Mouse (Mus musculus) regulatory T cell (primary cell): ENCODE measurements around the gene Smim13.

Experiments
- in situ Hi-C: fragments of 300-600 bp; cut with MboI, MseI; formaldehyde crosslinking; loops from one replicate; pipeline ENCODE4 v1.15.1; 2025; ENCODE audit warnings: high pct_unique_total_duplicates

Smim13 gene

GRCm38 (mm10) chr13:41286285-41286684, 36.6 kb downstream of the Smim13 start:
- in situ Hi-C loops = loop anchor here (25.0 kb wide), 1 partner anchor 1026 kb away; the partner anchor contains the start of gene Edn1

DNA sequence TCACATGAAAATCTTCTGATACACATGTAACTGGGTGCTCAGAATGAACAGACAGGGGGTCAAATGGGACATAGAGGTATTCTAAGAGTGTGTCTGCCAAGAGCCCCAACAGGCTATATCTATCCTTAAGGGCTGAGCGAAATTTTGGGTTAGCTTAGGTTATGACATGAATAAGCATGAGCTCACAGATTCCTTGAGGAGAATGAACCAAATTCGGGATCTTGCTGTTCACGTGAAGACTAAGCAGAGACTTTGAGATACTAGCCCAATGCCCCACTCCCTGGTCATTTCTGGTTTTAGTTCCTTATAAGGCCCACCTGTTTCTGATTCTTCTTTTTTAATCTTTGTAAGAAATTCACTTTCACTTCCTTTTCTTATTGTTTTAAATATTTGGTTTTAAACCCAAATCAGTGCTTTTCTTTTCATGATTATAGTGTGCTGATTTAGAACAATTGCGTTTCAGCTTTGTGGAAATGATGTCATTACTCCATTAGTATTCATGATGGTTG, 41.9 kb downstream of the Smim13 start:
- in situ Hi-C loops = loop anchor here (25.0 kb wide), 1 partner anchor 1021 kb away; the partner anchor contains the start of gene Edn1

DNA sequence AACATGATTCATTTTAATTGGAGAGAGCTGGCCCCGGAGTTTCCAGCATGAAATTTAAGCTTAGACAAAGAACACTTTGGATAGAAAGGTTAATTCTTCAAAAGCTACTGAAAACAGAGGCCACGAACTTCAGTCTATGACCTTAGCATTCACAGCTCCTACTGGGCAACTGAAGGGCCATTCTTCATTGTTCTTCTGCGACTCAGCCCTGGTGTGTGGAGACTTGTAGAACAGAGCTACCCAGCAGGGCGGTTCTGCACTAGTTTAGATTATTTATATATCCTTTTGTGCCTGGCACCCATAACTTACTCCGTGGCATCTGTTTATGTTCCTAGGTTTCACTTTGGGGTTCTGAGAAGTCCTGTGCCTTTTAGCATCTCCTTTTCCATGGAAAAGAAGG, 44.0 kb downstream of the Smim13 start:
- in situ Hi-C loops = loop anchor here (25.0 kb wide), 1 partner anchor 1019 kb away; the partner anchor contains the start of gene Edn1

- in situ Hi-C loops = loop anchor here (25.0 kb wide), 1 partner anchor 1016 kb away; the partner anchor contains the start of gene Edn1
Observed at GRCm38 (mm10) chr13:41295886-41296285, 46.2 kb downstream of the Smim13 start.

DNA sequence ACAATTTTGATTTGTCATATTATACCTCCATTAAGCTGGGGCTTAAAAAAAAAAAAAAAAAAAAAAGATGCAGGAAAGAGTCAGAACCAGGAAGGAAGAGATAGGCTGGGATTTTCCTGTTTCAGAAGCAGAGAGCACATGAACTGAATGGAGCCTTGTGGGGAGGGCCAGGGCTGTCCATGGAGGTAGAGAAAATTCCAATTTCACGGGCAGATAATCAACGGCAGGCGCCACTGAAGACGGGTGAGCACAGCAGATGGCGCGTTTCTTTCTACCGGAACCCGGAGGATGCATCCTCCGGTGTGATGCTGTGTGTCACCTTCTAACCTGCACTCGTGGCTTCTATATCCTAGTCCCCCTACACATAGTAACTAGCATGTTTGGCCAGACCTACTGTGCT, 46.8 kb downstream of the Smim13 start:
- in situ Hi-C loops = loop anchor here (25.0 kb wide), 1 partner anchor 1016 kb away; the partner anchor contains the start of gene Edn1

DNA sequence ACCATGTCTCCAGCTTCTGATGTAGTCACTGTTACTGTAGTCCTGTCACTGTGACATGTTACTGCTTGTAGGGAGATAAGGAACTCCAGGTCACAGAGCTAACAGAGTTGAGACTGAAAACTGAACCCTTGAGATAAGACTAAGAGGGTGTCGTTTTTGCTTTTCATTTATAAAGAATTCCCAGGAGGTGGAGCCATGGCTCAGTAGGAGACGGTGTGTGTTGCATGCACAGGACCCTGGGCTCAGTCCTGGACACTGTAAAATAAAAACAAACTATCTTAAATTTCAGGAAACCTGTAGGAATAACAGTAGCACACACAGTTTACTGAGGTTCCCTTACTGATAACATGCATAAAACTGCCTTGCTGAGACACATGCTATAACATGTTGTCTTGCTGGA, 48.9 kb downstream of the Smim13 start:
- in situ Hi-C loops = loop anchor here (25.0 kb wide), 1 partner anchor 1014 kb away; the partner anchor contains the start of gene Edn1

DNA sequence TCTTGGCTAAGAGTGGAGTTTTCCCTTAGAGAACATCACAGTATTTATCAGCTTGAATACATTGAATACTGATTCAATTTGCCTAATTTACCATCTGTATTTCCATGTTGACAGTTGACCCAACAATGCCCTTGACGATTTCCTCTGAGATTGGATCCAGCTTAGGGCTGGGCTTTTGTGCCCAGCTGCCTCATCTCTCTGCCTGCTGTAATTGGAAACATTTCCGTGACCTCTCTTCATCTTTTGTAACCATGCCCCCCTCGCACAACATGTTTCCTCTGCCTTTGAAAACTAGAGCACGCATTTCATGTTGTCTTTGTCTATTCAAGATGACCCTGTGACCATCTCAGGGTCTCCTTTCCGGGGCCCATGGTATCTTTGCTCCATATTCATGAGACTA, 49.4 kb downstream of the Smim13 start:
- in situ Hi-C loops = loop anchor here (25.0 kb wide), 1 partner anchor 1013 kb away; the partner anchor contains the start of gene Edn1

GRCm38 (mm10) chr13:41300037-41300436, 50.4 kb downstream of the Smim13 start:
- in situ Hi-C loops = loop anchor here (5.0 kb wide), 2 partner anchors 272 to 332 kb away; no protein-coding TSS in a partner anchor

DNA sequence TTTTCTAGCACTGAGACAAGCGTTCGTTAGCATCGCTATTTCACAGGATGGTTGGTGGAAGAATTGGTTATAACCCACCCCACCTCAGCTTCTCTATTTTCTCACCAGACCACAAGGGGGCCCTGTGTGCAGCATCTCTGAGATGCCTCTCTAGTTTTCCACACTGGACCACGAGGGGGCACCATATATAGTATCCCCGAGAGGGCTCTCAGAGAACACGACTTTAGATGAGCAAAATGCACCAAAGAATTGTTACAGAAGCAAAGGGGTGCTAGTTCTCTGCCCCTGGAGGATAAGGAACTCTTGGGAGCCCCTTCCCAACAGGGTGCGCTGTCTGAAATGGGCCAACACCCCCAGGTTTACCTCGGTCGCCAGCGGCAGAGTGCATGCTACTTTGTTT, 53.1 kb downstream of the Smim13 start:
- in situ Hi-C loops = loop anchor here (5.0 kb wide), 2 partner anchors 270 to 330 kb away; no protein-coding TSS in a partner anchor

DNA sequence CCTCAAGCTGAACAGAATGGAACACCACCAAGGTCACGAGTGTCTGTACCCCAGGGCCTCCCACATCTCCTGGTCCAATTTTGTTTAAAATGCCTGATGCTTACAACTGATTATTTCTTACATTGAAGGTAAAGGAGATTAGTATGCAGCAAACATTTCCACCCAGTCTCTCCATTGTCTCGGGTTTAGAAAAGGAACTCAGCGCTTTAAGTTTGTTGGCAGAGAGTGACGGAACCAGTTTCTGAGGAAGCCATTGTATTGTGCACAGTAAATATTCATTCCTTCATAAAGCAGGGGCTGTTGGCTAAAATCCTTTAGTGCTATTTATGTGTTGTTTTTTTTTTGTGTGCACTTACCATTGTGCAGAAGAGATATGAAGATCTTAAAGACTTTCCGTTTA, 71.1 kb downstream of the Smim13 start:
- in situ Hi-C loops = loop anchor here (10.0 kb wide), 1 partner anchor 624 kb away; no protein-coding TSS in a partner anchor

- in situ Hi-C loops = loop anchor here (10.0 kb wide), 1 partner anchor 623 kb away; no protein-coding TSS in a partner anchor
Observed at GRCm38 (mm10) chr13:41321433-41321832, 71.8 kb downstream of the Smim13 start.

GRCm38 (mm10) chr13:41324631-41325030, 75.0 kb downstream of the Smim13 start:
- in situ Hi-C loops = loop anchor here (10.0 kb wide), 1 partner anchor 620 kb away; no protein-coding TSS in a partner anchor

- in situ Hi-C loops = loop anchor here (10.0 kb wide), 1 partner anchor 619 kb away; no protein-coding TSS in a partner anchor
Observed at GRCm38 (mm10) chr13:41325346-41325745, 75.7 kb downstream of the Smim13 start.

DNA sequence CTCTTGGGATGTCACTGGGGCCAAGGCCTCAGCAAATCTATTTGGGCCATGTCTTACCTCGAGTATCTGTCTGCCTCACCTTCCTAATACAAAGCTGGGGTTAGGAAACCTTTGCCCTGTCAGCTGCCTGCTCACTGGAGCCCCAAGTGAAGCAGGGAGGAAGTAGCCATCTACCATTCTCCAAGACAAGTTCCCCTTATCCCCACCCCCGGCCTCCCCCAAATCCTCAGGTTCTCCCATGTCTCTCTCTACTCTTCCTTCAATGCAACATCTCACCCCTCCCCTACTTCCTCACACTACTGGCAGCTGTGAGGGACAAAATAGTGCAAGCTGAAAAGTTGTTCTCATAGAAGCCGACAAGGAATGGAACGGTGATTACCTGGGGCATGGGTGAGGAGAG, 76.5 kb downstream of the Smim13 start:
- in situ Hi-C loops = loop anchor here (10.0 kb wide), 1 partner anchor 619 kb away; no protein-coding TSS in a partner anchor
